Mouse (Mus musculus) WW6 (cell line): ENCODE data around the gene Arpc5.
"Not testable (repeated sequence)": the region's sequence is repeated elsewhere in the genome, so short reads cannot be mapped to it uniquely, and the experiment has no call there.

ENCODE experiments used
- DNase-seq: peaks from one replicate; pipeline ENCODE4 v3.0.0-alpha.2; 2013; ENCODE audit warnings: low read depth, low spot score

Arpc5 gene

DNA sequence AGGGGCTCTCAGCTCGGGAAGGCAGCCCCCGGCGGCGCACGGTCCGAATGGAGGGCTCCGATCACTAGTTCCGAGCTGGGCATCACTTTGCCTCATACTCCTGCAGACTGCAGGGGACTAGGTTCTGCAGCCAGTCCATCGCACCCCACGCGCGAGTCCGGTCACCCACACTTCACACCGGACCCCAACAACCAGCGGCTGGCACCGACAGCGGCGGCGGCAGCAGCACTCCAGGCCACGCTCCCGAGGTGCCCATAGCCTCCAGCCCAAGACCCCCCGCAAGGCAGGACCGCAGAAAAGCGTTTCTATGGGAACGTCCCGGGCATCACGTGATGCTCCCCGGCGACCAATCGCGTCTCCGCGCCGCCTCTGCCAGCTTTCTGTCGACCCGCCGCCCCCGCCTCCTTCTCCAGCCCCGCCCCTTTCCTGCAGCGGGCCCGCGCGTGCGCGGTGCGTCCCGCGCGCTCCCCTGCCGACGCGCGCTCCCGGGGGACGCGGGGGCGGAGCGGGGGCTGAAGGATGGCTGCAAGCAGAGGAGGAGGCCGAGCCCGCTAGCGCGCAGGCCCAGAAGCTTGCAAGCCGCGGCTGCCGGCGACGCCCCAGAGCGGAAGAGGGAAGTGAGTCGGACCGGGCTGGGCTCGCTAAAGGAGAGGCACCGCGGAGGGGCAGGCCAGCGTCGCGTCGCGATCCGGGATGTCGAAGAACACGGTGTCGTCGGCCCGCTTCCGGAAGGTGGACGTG lies at the start of gene Arpc5, which contains the start of gene Rgl1:
Gene Arpc5, plus strand, starts transcription at position 511 of the 741 bp plus-strand sequence.
Gene Rgl1, minus strand, starts transcription at position 320 of the 741 bp plus-strand sequence.
- peak; percentile 87 for DNase-seq

GRCm38 (mm10) chr1:152717329-152717728 lies 49.0 kb upstream of the Arpc5 start:
- no peak for DNase-seq

- DNase-seq: no peak
Measured at GRCm38 (mm10) chr1:152718200-152718599, 48.1 kb upstream of the Arpc5 start.

GRCm38 (mm10) chr1:152720969-152721368 lies 45.4 kb upstream of the Arpc5 start:
- DNase-seq: no peak

DNA sequence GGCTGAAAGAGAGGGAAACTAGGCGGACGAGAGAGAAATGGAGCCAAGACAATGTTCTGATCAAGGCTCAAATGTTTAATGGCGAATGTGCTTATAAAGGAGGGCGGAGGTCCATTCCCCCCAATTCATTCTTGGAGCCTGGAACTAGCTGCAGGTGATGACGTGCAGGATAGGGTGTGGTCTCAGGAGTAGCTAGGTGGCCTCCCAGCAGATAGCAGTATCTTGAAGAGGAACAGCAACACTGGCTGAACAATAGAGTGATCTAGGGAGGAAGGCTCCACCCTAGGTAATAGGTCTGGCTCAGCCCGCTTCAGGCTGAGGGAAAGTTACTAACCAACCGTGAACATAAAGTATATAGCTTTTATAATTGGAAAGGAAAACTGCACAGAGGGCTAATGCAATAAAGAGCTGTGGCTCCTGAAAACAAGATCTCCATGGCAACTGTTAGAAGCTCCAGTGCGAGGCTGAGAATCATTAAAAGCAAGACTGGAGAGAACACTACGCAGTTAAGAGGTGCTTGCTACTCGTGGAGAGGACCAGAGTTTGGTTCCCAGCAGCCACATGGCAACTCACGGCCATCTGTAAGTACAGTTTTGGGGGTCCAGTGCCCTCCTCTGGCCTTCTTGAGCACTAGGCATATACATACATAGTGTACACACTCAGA lies 44.7 kb upstream of the Arpc5 start:
- DNase-seq: no peak

GRCm38 (mm10) chr1:152724286-152724685 lies 42.1 kb upstream of the Arpc5 start:
- no peak for DNase-seq

DNA sequence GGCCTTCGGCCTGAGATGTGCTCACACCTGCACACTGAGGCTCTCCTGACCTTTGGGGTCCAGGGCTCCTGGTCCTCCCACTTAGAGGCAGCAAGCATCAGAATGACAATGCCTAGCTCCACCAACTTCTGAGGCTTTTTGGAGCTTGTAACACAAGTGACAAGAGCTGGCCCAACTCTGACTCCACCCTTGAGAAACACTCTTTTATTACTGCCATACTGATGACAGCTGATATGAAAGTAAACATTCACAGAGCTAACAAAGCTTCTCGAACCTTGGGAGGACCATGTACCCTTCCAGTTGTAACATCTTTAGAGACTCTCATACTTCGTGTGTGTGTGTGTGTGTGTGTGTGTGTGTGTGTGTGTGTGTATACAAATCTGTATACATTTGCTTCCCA lies 40.2 kb upstream of the Arpc5 start:
- no peak for DNase-seq

DNA sequence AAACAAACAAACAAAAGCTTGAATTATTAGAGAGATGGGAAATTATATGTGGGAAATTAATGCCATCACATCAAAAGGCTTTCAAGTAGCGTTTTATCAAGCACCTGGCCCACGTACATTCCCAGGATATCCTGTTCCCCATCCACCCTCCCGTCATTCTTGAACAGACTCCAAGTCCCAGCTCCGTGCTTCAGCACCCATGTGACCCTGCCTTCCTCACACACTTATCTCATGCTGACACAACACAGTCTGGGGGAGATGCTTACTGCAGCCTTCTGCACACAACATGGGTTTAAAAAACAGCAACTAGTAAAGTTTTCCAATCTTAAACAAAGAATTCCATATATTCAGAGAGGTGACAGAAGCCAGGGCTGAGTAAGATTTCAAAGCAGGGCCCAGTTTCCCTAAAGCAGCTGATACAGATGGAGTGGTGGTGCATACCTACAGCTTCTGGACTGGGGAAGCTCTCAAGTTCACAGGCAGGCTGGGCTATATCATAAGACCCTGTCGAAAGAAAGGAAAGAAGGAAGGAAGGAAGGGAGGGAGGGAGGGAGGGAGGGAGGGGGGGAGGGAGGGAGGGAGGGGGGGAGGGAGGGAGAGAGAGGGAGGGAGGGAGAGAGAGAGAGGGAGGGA lies 38.6 kb upstream of the Arpc5 start:
- DNase-seq: no peak

DNA sequence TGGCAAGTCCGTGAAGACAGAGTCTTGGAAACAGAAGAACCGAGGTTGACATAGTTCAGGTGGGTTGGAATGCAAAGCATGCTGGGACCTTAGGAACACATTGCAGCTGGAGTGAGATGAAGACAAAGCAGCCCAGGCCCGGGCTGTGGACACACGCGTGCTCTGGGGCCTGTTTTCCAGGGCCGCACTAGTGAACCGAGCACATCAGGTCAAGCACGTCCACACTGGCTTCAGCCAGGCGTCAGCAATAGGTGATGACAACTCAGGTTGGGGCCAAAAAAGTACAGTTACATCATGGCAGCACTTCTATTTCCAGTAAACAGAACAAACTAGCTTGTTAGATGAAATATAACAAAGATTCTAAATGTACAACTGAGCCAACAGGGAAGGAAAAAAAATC lies 27.5 kb upstream of the Arpc5 start:
- DNase-seq: no peak

DNA sequence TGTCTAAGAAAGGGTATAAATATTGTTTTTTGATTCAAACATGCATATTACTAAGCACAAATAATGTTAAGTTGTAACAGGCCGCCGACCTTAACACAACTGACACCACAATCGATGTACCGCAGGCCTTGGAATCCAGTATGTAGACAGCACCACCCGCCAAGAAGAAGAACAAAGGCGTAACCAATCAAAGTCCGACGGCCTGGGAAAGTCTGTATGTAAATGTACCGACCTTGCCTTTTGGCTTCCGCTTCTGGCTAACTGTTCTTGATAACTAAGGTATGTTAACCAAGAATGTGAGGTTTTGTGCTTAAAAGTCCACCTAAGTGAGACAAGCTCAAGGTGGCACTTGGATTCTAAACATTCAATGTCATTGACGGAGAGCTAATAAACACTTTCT lies 27.0 kb upstream of the Arpc5 start:
- no peak for DNase-seq

GRCm38 (mm10) chr1:152743095-152743826 lies 23.1 kb upstream of the Arpc5 start:
- DNase-seq: no peak

DNA sequence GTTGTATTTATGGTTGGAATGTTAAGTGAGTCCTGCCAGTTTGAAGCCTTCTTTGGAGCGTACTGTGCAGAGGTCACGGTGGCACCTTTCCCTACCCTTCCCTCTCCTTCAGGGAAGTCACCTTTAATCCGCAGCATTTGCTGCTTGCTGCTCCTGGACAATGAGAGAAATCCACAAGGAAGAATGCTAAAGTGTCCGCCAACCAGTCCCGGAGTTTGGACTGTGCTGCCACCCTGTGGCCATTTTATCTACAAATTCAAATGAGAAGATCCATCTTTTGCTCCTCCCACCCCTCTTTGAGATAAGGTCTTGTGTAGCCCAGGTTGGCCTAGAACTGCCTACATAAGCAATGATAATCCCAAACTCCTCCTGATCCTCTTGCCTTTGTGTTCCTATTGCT lies 19.9 kb upstream of the Arpc5 start:
- peak; percentile 55 for DNase-seq

GRCm38 (mm10) chr1:152749276-152749675 lies 17.1 kb upstream of the Arpc5 start:
- no peak for DNase-seq

DNA sequence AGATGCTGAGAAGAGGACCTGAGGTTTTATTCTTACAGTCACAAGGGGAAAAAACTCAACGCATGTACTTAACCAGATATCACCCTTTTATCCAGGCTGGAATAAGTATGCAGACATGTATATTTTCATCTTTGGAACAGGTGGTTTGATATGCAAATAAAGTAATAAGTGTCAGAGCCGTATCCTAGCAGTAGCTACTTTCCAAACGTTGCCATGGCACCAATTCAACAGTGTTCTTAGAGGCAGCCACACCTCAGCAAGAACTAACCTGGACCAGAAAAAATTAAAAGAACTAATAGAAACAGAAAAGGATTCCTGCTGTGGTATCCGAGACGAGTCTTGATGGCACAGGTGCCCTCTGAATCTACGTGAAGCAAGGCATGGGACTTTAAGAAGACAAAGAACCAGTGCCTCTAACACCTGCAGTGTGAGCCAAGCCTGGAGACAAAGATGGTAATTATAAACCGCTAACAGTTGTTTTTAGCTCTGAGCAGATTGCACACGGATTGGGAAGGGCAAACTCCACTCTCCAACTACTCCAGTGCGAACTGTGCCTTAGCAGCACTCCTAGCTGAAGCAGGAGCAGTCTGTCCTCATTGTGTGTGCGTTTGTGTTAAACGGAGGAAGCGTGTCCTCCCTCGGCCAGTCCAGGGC lies 15.9 kb upstream of the Arpc5 start, which contains the start of gene Apobec4:
Gene Apobec4, plus strand, starts transcription at position 240 of the 654 bp plus-strand sequence.
- DNase-seq: no peak

DNA sequence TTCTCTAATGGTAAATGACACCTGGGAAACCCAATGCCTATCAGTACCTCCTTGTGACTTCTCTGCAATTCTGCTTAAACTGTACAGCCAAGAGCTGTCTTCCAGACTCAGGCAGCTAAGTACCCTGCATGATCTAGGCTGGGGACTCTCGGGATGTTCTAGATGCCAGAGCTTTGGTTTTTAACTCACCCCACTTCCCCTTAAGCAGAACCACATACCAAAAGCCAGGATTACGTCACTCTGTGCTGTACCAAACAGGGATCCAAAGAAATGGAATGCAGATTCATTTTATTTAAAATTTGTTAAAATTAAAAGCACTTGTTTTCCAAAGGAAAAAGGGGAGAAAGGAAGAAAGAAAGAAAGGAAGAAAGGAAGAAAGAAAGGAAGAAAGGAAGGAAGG lies 4.6 kb upstream of the Arpc5 start:
- DNase-seq: no peak

DNA sequence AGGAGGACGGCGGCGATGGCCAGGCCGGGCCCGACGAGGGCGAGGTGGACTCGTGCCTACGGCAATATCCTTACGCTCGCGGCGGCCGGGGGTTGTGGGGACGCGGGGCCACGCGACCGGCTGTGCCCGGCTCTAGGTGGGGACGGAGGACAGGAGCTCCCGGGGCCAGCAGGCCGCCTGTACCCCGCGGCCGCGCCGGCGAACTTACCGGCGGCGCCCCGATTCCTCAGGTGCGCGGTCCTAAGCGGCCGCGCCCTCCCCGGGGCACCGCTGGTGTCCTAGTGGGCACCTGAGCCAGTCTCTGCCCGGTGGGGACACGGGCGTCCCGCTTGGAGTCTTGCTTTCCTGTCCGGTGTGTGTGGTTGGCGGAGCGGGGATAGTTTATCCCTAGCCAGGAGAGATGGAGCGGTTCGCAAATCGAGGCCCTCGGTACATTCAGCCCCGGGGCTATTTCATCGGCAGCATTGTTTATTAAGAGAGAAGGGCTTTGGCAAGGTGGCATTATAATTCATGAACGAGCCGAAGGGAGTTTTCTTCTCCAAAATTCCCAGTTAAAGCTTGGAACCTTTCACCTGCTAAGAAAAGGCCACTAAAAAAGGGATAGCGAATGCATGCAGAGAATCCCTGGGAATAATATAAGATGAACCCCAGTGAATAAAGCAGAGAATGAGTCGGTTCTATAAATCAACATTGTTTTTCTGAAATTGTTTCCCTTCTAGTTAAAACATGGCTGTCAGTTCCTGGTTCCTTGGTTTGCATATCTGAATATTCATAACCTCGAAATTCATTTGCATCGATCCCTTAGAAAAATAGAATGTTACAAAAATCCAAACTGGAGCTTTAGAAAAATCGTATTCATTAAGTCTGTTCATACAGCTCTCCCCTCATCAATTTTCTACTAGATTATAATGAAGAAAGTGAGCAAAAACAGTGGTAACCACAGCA lies 734 bp downstream of the Arpc5 start:
- no peak for DNase-seq

GRCm38 (mm10) chr1:152767749-152768488 lies 1.6 kb downstream of the Arpc5 start:
- DNase-seq: peak; percentile 63

DNA sequence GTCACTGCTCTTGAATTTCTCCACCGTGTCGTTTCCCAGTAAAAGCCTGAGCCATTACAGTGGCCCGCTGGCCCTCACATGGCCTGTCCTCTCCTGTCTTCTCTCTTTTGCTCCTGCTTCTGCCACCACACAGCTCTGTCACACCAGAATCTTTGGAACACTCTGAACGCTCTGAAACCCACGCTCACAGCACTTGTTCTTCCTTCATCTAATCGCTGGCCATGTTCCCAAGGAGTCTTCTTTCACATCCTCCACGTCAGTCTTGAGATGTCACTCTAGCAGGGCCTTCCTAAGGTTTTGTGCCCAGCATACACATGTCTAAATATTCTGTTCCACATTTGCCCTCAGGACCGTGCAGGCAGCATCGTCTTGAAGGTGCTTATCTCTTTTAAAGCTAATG lies 4.7 kb downstream of the Arpc5 start:
- DNase-seq: no peak

DNA sequence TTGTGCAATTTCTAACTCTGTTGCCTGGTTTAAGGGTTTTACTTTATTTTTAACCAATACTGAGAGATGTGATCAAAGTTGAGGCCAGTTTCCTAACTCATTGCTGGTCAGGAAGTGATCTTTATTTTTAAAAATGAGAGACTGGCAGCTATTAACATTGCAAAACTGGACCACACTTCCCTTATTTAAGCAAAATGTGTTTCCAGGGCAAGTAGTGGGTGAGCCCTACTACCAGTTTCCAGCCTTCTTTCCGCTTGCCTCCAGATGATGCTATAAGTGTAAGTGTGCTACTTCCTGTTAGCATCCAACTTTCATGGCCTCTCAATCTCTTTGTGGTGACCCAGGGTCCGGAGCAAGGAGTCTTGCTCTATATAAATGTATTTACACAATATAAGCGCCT lies 8.3 kb downstream of the Arpc5 start:
- not testable (repeated sequence) for DNase-seq
